ENCODE assay signal across 17 mouse cellular contexts in genomic region chr8:46143924-46144323, GRCm38 (mm10). TPM values are rescaled to one million over a fixed set of nuclear protein-coding genes. Genes with fewer than 3 reads are reported as not detected.
A peak's percentile ranks its signal among the peaks of the same experiment; 100 is the strongest.
DNase-seq lines count a peak whose midpoint lies in the region; ATAC-seq and TF ChIP-seq lines count a peak whose summit lies in the region.
"Had no signal": no experiment of that assay in that cellular context is flagged by ENCODE, and none has a peak within 500 bp of the region (broad histone marks: within the 10 kb centered on the region; RNA-seq: fewer than 3 reads in every experiment).

No protein-coding gene starts in this region.

- DNase-seq in forebrain, embryonic 14.5 days (ENCODE audit: low spot score): peak; percentile 30
- DNase-seq in lung, postnatal 0 days (ENCODE audit: low spot score): no peak
- DNase-seq in lung, postnatal 36 days: no peak
- peak; percentile 25 for DNase-seq in G1E (ENCODE audit: low spot score)
- no peak for DNase-seq in liver, embryonic 13.5 days
- no peak for DNase-seq in spleen, adult 18-20 months
- no peak for DNase-seq in cerebellum, postnatal 14 days
- DNase-seq: kidney, adult 9 months; layer of hippocampus, postnatal 36 days; lung, postnatal 4 days; thymus, postnatal 4 days had no signal

- no peak for TF ChIP-seq CTCF in lung, postnatal 0 days (IDR thresholded peaks at IDR 0.05)
- no peak for TF ChIP-seq CTCF in G1E (IDR thresholded peaks at IDR 0.05; ENCODE audit: low read depth, low read length)

- no peaks in the 10 kb centered on the region for H3K9me3 ChIP-seq in forebrain, embryonic 14.5 days (replicated peaks; ENCODE audit: control insufficient read depth, low read length)
- no peaks in the 10 kb centered on the region for H3K9me3 ChIP-seq in forebrain, embryonic 12.5 days
- H3K9me3 ChIP-seq in lung, postnatal 0 days (ENCODE audit: low read length): no peaks in the 10 kb centered on the region
- H3K9me3 ChIP-seq in G1E (replicated peaks): no peaks in the 10 kb centered on the region
- no peaks in the 10 kb centered on the region for H3K9me3 ChIP-seq in liver, embryonic 13.5 days (replicated peaks)
- H3K9me3 ChIP-seq: forebrain, embryonic 13.5 days; hindbrain, embryonic 13.5 days; liver, embryonic 15.5 days; neural tube, embryonic 13.5 days had no signal

- H3K27ac ChIP-seq in forebrain, embryonic 14.5 days (ENCODE audit: low read depth, low read length): no peak overlapping the region
- H3K27ac ChIP-seq in forebrain, embryonic 12.5 days: no peak overlapping the region
- H3K27ac ChIP-seq in lung, postnatal 0 days (ENCODE audit: low read length): 0 out of 2 replicates have a peak overlapping the region, but pooled peaks have one; percentile 34
- no peak overlapping the region for H3K27ac ChIP-seq in liver, embryonic 13.5 days
- H3K27ac ChIP-seq: forebrain, embryonic 13.5 days; hindbrain, embryonic 13.5 days; liver, embryonic 15.5 days; neural tube, embryonic 13.5 days; stomach, postnatal 0 days had no signal

- WGBS in forebrain, embryonic 14.5 days: 50% methylated on average over 1 of the region's 1 CpGs
- WGBS in forebrain, embryonic 12.5 days: 57% methylated on average over 1 of the region's 1 CpGs
- WGBS in lung, postnatal 0 days: 18% methylated on average over 1 of the region's 1 CpGs
- WGBS in liver, embryonic 13.5 days (ENCODE audit: insufficient replicate concordance): 18% methylated on average over 1 of the region's 1 CpGs

- ATAC-seq in forebrain, embryonic 14.5 days: no peak
- ATAC-seq in forebrain, embryonic 12.5 days (ENCODE audit: low FRiP score): no peak
- peak; percentile 23; the same call in 1 of the 2 replicates for ATAC-seq in lung, postnatal 0 days
- peak; percentile 36; the same call in 1 of the 2 replicates for ATAC-seq in G1E (ENCODE audit: extremely low read depth, insufficient number of reproducible peaks, low FRiP score, poor library complexity, severe bottlenecking)
- 0 out of 2 replicates have a peak, but pooled peaks have one; percentile 54 for ATAC-seq in liver, embryonic 13.5 days (ENCODE audit: low read depth)
- ATAC-seq: forebrain, embryonic 13.5 days had no signal

- TF ChIP-seq EP300 in lung, postnatal 0 days (IDR thresholded peaks at IDR 0.05): no peak

- H3K9ac ChIP-seq in forebrain, embryonic 14.5 days (ENCODE audit: low read length): no peak overlapping the region
- no peak overlapping the region for H3K9ac ChIP-seq in forebrain, embryonic 12.5 days
- no peak overlapping the region for H3K9ac ChIP-seq in lung, postnatal 0 days (replicated peaks; ENCODE audit: low read depth)
- peak overlapping the region; percentile 9; the same call in 1 of the 2 replicates for H3K9ac ChIP-seq in liver, embryonic 13.5 days
- H3K9ac ChIP-seq: forebrain, embryonic 13.5 days; hindbrain, embryonic 13.5 days; liver, embryonic 15.5 days; neural tube, embryonic 13.5 days had no signal

- no peak overlapping the region for H3K4me3 ChIP-seq in forebrain, embryonic 14.5 days (ENCODE audit: low read depth, low read length)
- no peak overlapping the region for H3K4me3 ChIP-seq in forebrain, embryonic 12.5 days (replicated peaks)
- H3K4me3 ChIP-seq in lung, postnatal 0 days (ENCODE audit: low read depth, low read length): no peak overlapping the region
- H3K4me3 ChIP-seq in G1E (ENCODE audit: low read depth, low read length): no peak overlapping the region; the same call in 1 of the 2 replicates
- H3K4me3 ChIP-seq in liver, embryonic 13.5 days (replicated peaks): no peak overlapping the region
- H3K4me3 ChIP-seq: forebrain, embryonic 13.5 days; hindbrain, embryonic 13.5 days; liver, embryonic 15.5 days; neural tube, embryonic 13.5 days had no signal

- no peak overlapping the region for H3K4me2 ChIP-seq in forebrain, embryonic 14.5 days (ENCODE audit: low read length)
- no peak overlapping the region for H3K4me2 ChIP-seq in forebrain, embryonic 12.5 days
- H3K4me2 ChIP-seq in lung, postnatal 0 days (replicated peaks; ENCODE audit: low read depth, low read length): no peak overlapping the region
- no peak overlapping the region for H3K4me2 ChIP-seq in liver, embryonic 13.5 days
- H3K4me2 ChIP-seq: forebrain, embryonic 13.5 days; hindbrain, embryonic 13.5 days; liver, embryonic 15.5 days; neural tube, embryonic 13.5 days had no signal

- no peaks in the 10 kb centered on the region for H3K27me3 ChIP-seq in forebrain, embryonic 14.5 days (replicated peaks; ENCODE audit: control insufficient read depth, insufficient read depth, low read length)
- no peaks in the 10 kb centered on the region for H3K27me3 ChIP-seq in forebrain, embryonic 12.5 days
- H3K27me3 ChIP-seq in lung, postnatal 0 days (replicated peaks; ENCODE audit: insufficient read depth, low read length): no peaks in the 10 kb centered on the region
- no peaks in the 10 kb centered on the region for H3K27me3 ChIP-seq in G1E (ENCODE audit: insufficient read depth, low read length)
- H3K27me3 ChIP-seq in liver, embryonic 13.5 days: no peaks in the 10 kb centered on the region
- H3K27me3 ChIP-seq: forebrain, embryonic 13.5 days; hindbrain, embryonic 13.5 days; liver, embryonic 15.5 days; neural tube, embryonic 13.5 days had no signal

- no peaks in the 10 kb centered on the region for H3K36me3 ChIP-seq in forebrain, embryonic 14.5 days (ENCODE audit: control insufficient read depth, insufficient read depth, low read length)
- H3K36me3 ChIP-seq in forebrain, embryonic 12.5 days (replicated peaks): no peaks in the 10 kb centered on the region
- H3K36me3 ChIP-seq in lung, postnatal 0 days (ENCODE audit: insufficient read depth, low read length): no peaks in the 10 kb centered on the region
- peaks cover 32% of the 10 kb centered on the region for H3K36me3 ChIP-seq in G1E (replicated peaks)
- H3K36me3 ChIP-seq in liver, embryonic 13.5 days: no peaks in the 10 kb centered on the region
- H3K36me3 ChIP-seq: hindbrain, embryonic 13.5 days; liver, embryonic 15.5 days; neural tube, embryonic 13.5 days had no signal

- peaks cover 6% of the 10 kb centered on the region; the same call in 1 of the 2 replicates for H3K4me1 ChIP-seq in forebrain, embryonic 14.5 days (ENCODE audit: control insufficient read depth, insufficient read depth, low read length)
- peaks cover 12% of the 10 kb centered on the region; the same call in 1 of the 2 replicates for H3K4me1 ChIP-seq in forebrain, embryonic 12.5 days
- H3K4me1 ChIP-seq in lung, postnatal 0 days (ENCODE audit: insufficient read depth, low read depth, low read length): peaks cover 16% of the 10 kb centered on the region
- peaks cover 60% of the 10 kb centered on the region for H3K4me1 ChIP-seq in G1E (ENCODE audit: insufficient read depth, low read depth, low read length)
- H3K4me1 ChIP-seq in liver, embryonic 13.5 days (replicated peaks): peaks cover 36% of the 10 kb centered on the region

RNA-seq across cellular contexts. Expression of gene Cfap97, which starts 7.6 kb away (rescaled TPM):
- polyA plus RNA-seq in forebrain, embryonic 14.5 days (2014; fragmentation: Nextera tagmentation; extraction: Ambion mirVana): 20.8 and 23.0 TPM in 2 replicates
- 22.4 and 22.9 TPM in 2 replicates for polyA plus RNA-seq in forebrain, embryonic 12.5 days (2016; fragmentation: Nextera tagmentation; extraction: Ambion mirVana)
- polyA plus RNA-seq in lung, postnatal 0 days (2015; fragmentation: Nextera tagmentation; extraction: Ambion mirVana): 25.8 and 29.5 TPM in 2 replicates
- total RNA-seq in G1E (2014; fragmentation: Nextera tagmentation): 59.3 and 69.4 TPM in 2 replicates
- 27.4 and 31.8 TPM in 2 replicates for total RNA-seq in G1E (2017)
- polyA plus RNA-seq in G1E (2012): 1.4 and 2.0 TPM in 2 replicates
- polyA plus RNA-seq in liver, embryonic 13.5 days (2015; fragmentation: Nextera tagmentation; extraction: Ambion mirVana): 9.2 and 13.3 TPM in 2 replicates

RNA-seq across cellular contexts. Expression of gene Snx25, which starts 8.0 kb away (rescaled TPM):
- 7.4 and 8.0 TPM in 2 replicates for polyA plus RNA-seq in forebrain, embryonic 14.5 days (2014; fragmentation: Nextera tagmentation; extraction: Ambion mirVana)
- 4.1 and 4.5 TPM in 2 replicates for polyA plus RNA-seq in forebrain, embryonic 12.5 days (2016; fragmentation: Nextera tagmentation; extraction: Ambion mirVana)
- 34.5 and 35.2 TPM in 2 replicates for polyA plus RNA-seq in lung, postnatal 0 days (2015; fragmentation: Nextera tagmentation; extraction: Ambion mirVana)
- total RNA-seq in G1E (2014; fragmentation: Nextera tagmentation) (16.9 and 17.4 TPM in 2 replicates), G1E (2017) (34.1 and 38.8 TPM in 2 replicates)
- polyA plus RNA-seq in G1E (2012): 10.5 and 13.3 TPM in 2 replicates
- polyA plus RNA-seq in liver, embryonic 13.5 days (2015; fragmentation: Nextera tagmentation; extraction: Ambion mirVana): 3.7 and 4.4 TPM in 2 replicates

Comparison
In these comparisons a context has a peak if more than half of its experiments do, and no peak if none do; other contexts are left out.
1. ATAC-seq: peak in lung, postnatal 0 days (single experiment), G1E (single experiment) and liver, embryonic 13.5 days (single experiment); none in forebrain, embryonic 14.5 days (single experiment) and forebrain, embryonic 12.5 days (single experiment).
2. DNase-seq: peak in forebrain, embryonic 14.5 days (single experiment) and G1E (single experiment); none in lung, postnatal 0 days (single experiment), lung, postnatal 36 days (single experiment), liver, embryonic 13.5 days (single experiment), spleen, adult 18-20 months (0 of 2) and cerebellum, postnatal 14 days (0 of 2).